Mouse (Mus musculus): Measurements from ENCODE around the gene Sumo1. TPM values are rescaled to one million over a fixed set of nuclear protein-coding genes. Genes with fewer than 3 reads are reported as not detected.

Sumo1 gene
- polyA plus RNA-seq, 1 experiment from 2014 or later: 375 TPM

GRCm38 (mm10) chr1:59566926-59567325 lies 103.7 kb downstream of the Sumo1 start:
- H3K9ac ChIP-seq (replicated peaks; ENCODE audit: low read length): no peak overlapping the region
- no peaks in the 10 kb centered on the region for H3K27me3 ChIP-seq (ENCODE audit: insufficient read depth, low read length)
- no peak overlapping the region for H3K4me2 ChIP-seq (replicated peaks; ENCODE audit: low read depth, low read length)
- no peaks in the 10 kb centered on the region for H3K36me3 ChIP-seq (ENCODE audit: insufficient read depth, low read length)
- H3K4me3 ChIP-seq (ENCODE audit: low read length): no peak overlapping the region
- no peaks in the 10 kb centered on the region for H3K9me3 ChIP-seq (ENCODE audit: low read length)
- ATAC-seq (ENCODE audit: low FRiP score, low TSS enrichment): no peak
- WGBS: 74% methylated on average over 6 of the region's 6 CpGs
- peaks cover 6% of the 10 kb centered on the region; the same call in 1 of the 2 replicates for H3K4me1 ChIP-seq (ENCODE audit: insufficient read depth, low read length)
- no peak overlapping the region for H3K27ac ChIP-seq (ENCODE audit: low read length)

DNA sequence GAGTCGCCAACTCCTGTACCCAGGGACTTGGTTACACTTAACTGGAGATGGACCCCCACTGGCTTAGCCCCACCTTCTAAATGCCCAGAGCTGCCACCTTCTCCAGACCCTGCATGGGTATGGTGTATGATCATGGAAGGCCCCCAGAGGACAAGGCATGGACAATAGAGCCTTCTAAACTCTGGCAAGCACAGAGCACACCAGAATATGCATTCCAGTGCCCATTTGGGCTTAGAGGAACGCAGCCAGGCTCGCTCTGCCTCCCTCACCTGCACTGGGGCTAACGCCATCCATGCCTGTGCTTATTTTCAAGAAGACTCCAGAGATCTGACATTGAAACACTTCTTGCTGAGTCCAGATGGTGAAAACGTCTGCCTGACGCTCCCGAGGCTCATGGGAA lies 104.4 kb downstream of the Sumo1 start:
- 76% methylated on average over 7 of the region's 7 CpGs for WGBS
- Histone ChIP-seq H3K9ac (replicated peaks; ENCODE audit: low read length) (no peak overlapping the region), H3K27ac (ENCODE audit: low read length) (no peak overlapping the region), H3K27me3 (ENCODE audit: insufficient read depth, low read length) (no peaks in the 10 kb centered on the region), H3K9me3 (ENCODE audit: low read length) (no peaks in the 10 kb centered on the region), H3K4me3 (ENCODE audit: low read length) (no peak overlapping the region), H3K4me2 (replicated peaks; ENCODE audit: low read depth, low read length) (no peak overlapping the region), H3K4me1 (ENCODE audit: insufficient read depth, low read length) (peaks cover 6% of the 10 kb centered on the region; the same call in 1 of the 2 replicates), H3K36me3 (ENCODE audit: insufficient read depth, low read length) (no peaks in the 10 kb centered on the region)
- no peak for ATAC-seq (ENCODE audit: low FRiP score, low TSS enrichment)

DNA sequence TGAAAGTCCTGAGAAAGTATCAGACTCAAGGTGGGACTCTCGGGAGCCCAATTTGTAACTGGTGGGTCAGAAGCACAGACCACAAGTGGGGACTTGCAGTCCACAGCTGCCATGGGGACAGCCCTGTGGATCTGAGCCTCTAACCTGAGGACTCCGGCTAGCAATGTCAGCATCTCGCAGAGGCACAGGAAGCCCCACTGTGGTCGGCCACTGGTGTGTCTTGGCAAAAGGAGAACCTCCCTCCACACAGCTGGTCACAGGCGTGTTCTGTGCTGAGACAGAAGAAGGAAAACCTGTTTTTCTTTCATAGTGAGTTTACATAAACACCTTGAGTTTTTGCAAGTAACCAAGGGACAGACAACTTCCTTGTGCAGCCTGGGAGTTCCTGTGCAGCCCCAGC lies 104.8 kb downstream of the Sumo1 start:
- no peaks in the 10 kb centered on the region for H3K9me3 ChIP-seq (ENCODE audit: low read length)
- peaks cover 6% of the 10 kb centered on the region; the same call in 1 of the 2 replicates for H3K4me1 ChIP-seq (ENCODE audit: insufficient read depth, low read length)
- no peaks in the 10 kb centered on the region for H3K36me3 ChIP-seq (ENCODE audit: insufficient read depth, low read length)
- H3K27ac ChIP-seq (ENCODE audit: low read length): no peak overlapping the region
- WGBS: 58% methylated on average over 5 of the region's 5 CpGs
- no peak overlapping the region for H3K4me2 ChIP-seq (replicated peaks; ENCODE audit: low read depth, low read length)
- no peak for ATAC-seq (ENCODE audit: low FRiP score, low TSS enrichment)
- H3K9ac ChIP-seq (replicated peaks; ENCODE audit: low read length): no peak overlapping the region
- H3K4me3 ChIP-seq (ENCODE audit: low read length): no peak overlapping the region
- H3K27me3 ChIP-seq (ENCODE audit: insufficient read depth, low read length): no peaks in the 10 kb centered on the region

- Histone ChIP-seq H3K36me3 (ENCODE audit: insufficient read depth, low read length) (no peaks in the 10 kb centered on the region), H3K27me3 (ENCODE audit: insufficient read depth, low read length) (no peaks in the 10 kb centered on the region), H3K4me2 (replicated peaks; ENCODE audit: low read depth, low read length) (no peak overlapping the region), H3K27ac (ENCODE audit: low read length) (no peak overlapping the region), H3K4me3 (ENCODE audit: low read length) (no peak overlapping the region), H3K9me3 (ENCODE audit: low read length) (no peaks in the 10 kb centered on the region), H3K9ac (replicated peaks; ENCODE audit: low read length) (no peak overlapping the region), H3K4me1 (ENCODE audit: insufficient read depth, low read length) (peaks cover 6% of the 10 kb centered on the region; the same call in 1 of the 2 replicates)
- no peak for ATAC-seq (ENCODE audit: low FRiP score, low TSS enrichment)
- WGBS: 72% methylated on average over 2 of the region's 2 CpGs
Observed at GRCm38 (mm10) chr1:59563581-59563980, 107.1 kb downstream of the Sumo1 start.

GRCm38 (mm10) chr1:59553708-59554107 lies 116.9 kb downstream of the Sumo1 start:
- ATAC-seq (ENCODE audit: low FRiP score, low TSS enrichment): no peak
- 70% methylated on average over 5 of the region's 5 CpGs for WGBS
- peaks cover 3% of the 10 kb centered on the region; the same call in 1 of the 2 replicates for H3K4me1 ChIP-seq (ENCODE audit: insufficient read depth, low read length)
- H3K4me2 ChIP-seq (replicated peaks; ENCODE audit: low read depth, low read length): no peak overlapping the region
- no peaks in the 10 kb centered on the region for H3K9me3 ChIP-seq (ENCODE audit: low read length)
- no peaks in the 10 kb centered on the region for H3K36me3 ChIP-seq (ENCODE audit: insufficient read depth, low read length)
- H3K4me3 ChIP-seq (ENCODE audit: low read length): no peak overlapping the region
- H3K9ac ChIP-seq (replicated peaks; ENCODE audit: low read length): no peak overlapping the region
- H3K27me3 ChIP-seq (ENCODE audit: insufficient read depth, low read length): no peaks in the 10 kb centered on the region
- no peak overlapping the region for H3K27ac ChIP-seq (ENCODE audit: low read length)

DNA sequence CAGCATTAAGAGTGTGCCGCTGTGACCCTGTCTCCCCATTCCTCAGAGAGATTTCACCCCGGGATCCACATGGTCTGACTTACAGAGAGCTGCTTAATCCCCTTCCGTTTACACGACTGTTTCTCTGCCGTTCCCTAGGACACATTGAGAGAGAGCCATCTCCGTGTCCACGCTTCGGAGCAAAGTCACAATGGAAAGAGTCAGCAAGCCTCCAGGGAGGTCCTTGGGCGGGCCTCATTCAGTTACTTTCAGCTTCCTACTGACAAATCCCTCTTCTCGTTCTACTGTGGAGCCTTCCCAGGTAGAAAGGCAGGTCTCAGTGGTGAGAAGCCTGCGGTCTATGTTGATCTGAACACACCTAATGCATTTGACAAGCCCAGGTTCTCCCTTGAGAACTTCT lies 119.6 kb downstream of the Sumo1 start:
- Histone ChIP-seq H3K27me3 (ENCODE audit: insufficient read depth, low read length) (no peaks in the 10 kb centered on the region), H3K36me3 (ENCODE audit: insufficient read depth, low read length) (no peaks in the 10 kb centered on the region), H3K4me3 (ENCODE audit: low read length) (no peak overlapping the region), H3K9me3 (ENCODE audit: low read length) (no peaks in the 10 kb centered on the region), H3K27ac (ENCODE audit: low read length) (no peak overlapping the region), H3K4me1 (ENCODE audit: insufficient read depth, low read length) (peaks cover 3% of the 10 kb centered on the region; the same call in 1 of the 2 replicates), H3K4me2 (replicated peaks; ENCODE audit: low read depth, low read length) (no peak overlapping the region), H3K9ac (replicated peaks; ENCODE audit: low read length) (no peak overlapping the region)
- ATAC-seq (ENCODE audit: low FRiP score, low TSS enrichment): no peak
- WGBS: 78% methylated on average over 11 of the region's 11 CpGs

DNA sequence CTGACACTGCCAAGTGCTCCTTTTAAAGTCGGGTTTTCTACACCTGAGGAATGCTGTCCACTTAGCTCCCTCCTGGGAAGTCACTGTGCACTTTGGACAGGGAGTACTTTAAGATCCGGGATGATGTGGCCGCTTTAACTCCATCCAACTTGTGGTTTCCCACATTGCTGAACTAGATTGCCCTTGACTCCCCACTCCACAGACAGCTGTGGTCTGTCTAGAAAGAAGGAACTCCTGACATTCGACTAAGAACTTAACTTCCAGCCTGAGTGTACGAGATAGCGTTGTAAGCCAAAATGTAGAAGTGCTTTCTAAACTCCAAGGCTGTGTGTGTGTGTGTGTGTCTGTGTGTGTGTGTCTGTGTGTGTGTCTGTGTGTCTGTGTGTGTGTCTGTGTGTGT lies 120.4 kb downstream of the Sumo1 start:
- Histone ChIP-seq H3K9me3 (ENCODE audit: low read length) (no peaks in the 10 kb centered on the region), H3K4me2 (replicated peaks; ENCODE audit: low read depth, low read length) (no peak overlapping the region), H3K27me3 (ENCODE audit: insufficient read depth, low read length) (no peaks in the 10 kb centered on the region), H3K27ac (ENCODE audit: low read length) (0 out of 2 replicates have a peak overlapping the region, but pooled peaks have one; percentile 23), H3K9ac (replicated peaks; ENCODE audit: low read length) (no peak overlapping the region), H3K4me1 (ENCODE audit: insufficient read depth, low read length) (peaks cover 3% of the 10 kb centered on the region; the same call in 1 of the 2 replicates), H3K4me3 (ENCODE audit: low read length) (no peak overlapping the region), H3K36me3 (ENCODE audit: insufficient read depth, low read length) (no peaks in the 10 kb centered on the region)
- peak; percentile 65 for ATAC-seq (ENCODE audit: low FRiP score, low TSS enrichment)
- WGBS: 44% methylated on average over 6 of the region's 6 CpGs

DNA sequence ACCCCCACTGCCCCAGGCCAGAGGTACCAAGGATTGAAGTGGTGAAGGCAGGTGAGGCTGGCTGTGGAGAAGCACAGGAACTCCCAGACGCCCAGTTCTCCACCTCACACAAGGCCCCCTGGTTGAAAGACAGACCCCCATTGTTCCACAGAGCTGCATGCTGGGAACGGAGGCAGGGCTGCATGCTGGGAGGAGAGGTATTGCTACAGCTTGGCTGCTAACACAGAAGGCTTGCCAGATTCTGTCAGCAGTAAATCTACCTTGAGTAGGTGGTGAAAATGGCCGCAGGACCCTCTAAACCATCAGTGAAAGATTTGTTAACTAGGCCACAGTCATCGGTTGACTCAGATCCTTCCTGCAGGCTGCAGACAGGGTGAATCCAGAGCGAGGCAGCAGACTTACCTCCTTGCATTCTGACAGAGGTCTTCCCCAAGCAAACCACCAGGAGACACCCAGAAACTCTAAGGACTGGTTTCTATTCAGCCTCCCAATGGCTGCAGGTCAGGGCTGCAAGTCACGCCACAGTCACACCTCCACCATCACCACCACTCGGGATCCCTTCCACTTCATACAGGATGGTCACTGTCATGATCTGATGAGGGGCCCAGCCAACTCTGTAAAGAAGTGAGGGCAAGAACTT lies 121.5 kb downstream of the Sumo1 start:
- Histone ChIP-seq H3K27me3 (ENCODE audit: insufficient read depth, low read length) (no peaks in the 10 kb centered on the region), H3K9ac (replicated peaks; ENCODE audit: low read length) (no peak overlapping the region), H3K27ac (ENCODE audit: low read length) (no peak overlapping the region), H3K4me3 (ENCODE audit: low read length) (no peak overlapping the region), H3K9me3 (ENCODE audit: low read length) (no peaks in the 10 kb centered on the region), H3K4me1 (ENCODE audit: insufficient read depth, low read length) (peaks cover 3% of the 10 kb centered on the region; the same call in 1 of the 2 replicates), H3K36me3 (ENCODE audit: insufficient read depth, low read length) (no peaks in the 10 kb centered on the region), H3K4me2 (replicated peaks; ENCODE audit: low read depth, low read length) (no peak overlapping the region)
- no peak for ATAC-seq (ENCODE audit: low FRiP score, low TSS enrichment)
- 65% methylated on average over 7 of the region's 7 CpGs for WGBS

DNA sequence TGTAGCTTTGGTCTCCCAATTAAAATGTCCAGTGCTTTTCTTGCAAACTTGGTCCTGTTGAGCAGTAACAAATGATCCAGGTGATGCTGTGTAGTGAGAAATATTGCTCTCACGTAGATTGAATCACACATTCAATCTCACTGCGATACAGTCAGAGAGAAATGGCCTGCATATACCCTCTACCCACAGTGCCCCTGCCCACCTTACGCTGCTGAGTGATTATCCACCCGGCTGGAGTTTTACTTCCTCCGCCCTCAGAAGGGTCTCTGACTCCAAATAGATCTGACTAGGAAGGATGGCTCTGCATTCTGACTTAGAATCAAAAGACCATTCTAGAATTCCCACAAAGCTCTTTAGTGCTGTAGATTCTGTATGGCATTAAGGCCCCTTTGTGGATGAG lies 122.1 kb downstream of the Sumo1 start:
- no peak overlapping the region for H3K27ac ChIP-seq (ENCODE audit: low read length)
- H3K36me3 ChIP-seq (ENCODE audit: insufficient read depth, low read length): no peaks in the 10 kb centered on the region
- H3K9ac ChIP-seq (replicated peaks; ENCODE audit: low read length): no peak overlapping the region
- no peaks in the 10 kb centered on the region for H3K9me3 ChIP-seq (ENCODE audit: low read length)
- 84% methylated on average over 5 of the region's 5 CpGs for WGBS
- peaks cover 3% of the 10 kb centered on the region; the same call in 1 of the 2 replicates for H3K4me1 ChIP-seq (ENCODE audit: insufficient read depth, low read length)
- no peak overlapping the region for H3K4me3 ChIP-seq (ENCODE audit: low read length)
- H3K27me3 ChIP-seq (ENCODE audit: insufficient read depth, low read length): no peaks in the 10 kb centered on the region
- no peak overlapping the region for H3K4me2 ChIP-seq (replicated peaks; ENCODE audit: low read depth, low read length)
- ATAC-seq (ENCODE audit: low FRiP score, low TSS enrichment): no peak

- Histone ChIP-seq H3K36me3 (ENCODE audit: insufficient read depth, low read length) (no peaks in the 10 kb centered on the region), H3K27ac (ENCODE audit: low read length) (no peak overlapping the region), H3K4me2 (replicated peaks; ENCODE audit: low read depth, low read length) (no peak overlapping the region), H3K9me3 (ENCODE audit: low read length) (no peaks in the 10 kb centered on the region), H3K9ac (replicated peaks; ENCODE audit: low read length) (no peak overlapping the region), H3K27me3 (ENCODE audit: insufficient read depth, low read length) (no peaks in the 10 kb centered on the region), H3K4me3 (ENCODE audit: low read length) (no peak overlapping the region), H3K4me1 (ENCODE audit: insufficient read depth, low read length) (peaks cover 1% of the 10 kb centered on the region; the same call in 1 of the 2 replicates)
- WGBS: 72% methylated on average over 8 of the region's 8 CpGs
- ATAC-seq (ENCODE audit: low FRiP score, low TSS enrichment): no peak
Observed at GRCm38 (mm10) chr1:59543911-59544310, 126.7 kb downstream of the Sumo1 start.

All from kidney, embryonic 16.5 days (tissue).